Mouse (Mus musculus) liver, embryonic 11.5 days (tissue): ENCODE data around the gene Grik2. TPM values are rescaled to one million over a fixed set of nuclear protein-coding genes. Genes with fewer than 3 reads are reported as not detected.

Experiments
- ATAC-seq: fragments of 200-750 bp; cut with Nextera tagmentation; replicated peaks from 2 replicates; pipeline ENCODE4 v1.8.0; 2017; ENCODE audit warnings: moderate number of reproducible peaks, mild to moderate bottlenecking, moderate TSS enrichment, moderate library complexity; ENCODE audit not compliant: low FRiP score
- DNase-seq: peaks from one replicate; pipeline ENCODE4 v3.0.0-alpha.2; 2017; ENCODE audit warnings: low spot score
- H3K27ac ChIP-seq: fragments of 300-500 bp; sonication (generic); 2 replicates; pipeline ENCODE4 v1.5.1; 2014; ENCODE audit warnings: mild to moderate bottlenecking, low read depth, low read length, control low read depth
- H3K27me3 ChIP-seq: fragments of 300-500 bp; sonication (generic); replicated peaks from 2 replicates; pipeline ENCODE4 v1.6.1; 2014; ENCODE audit warnings: low read length, mixed read lengths; ENCODE audit not compliant: control insufficient read depth, insufficient read depth
- H3K36me3 ChIP-seq: fragments of 300-500 bp; sonication (generic); 2 replicates; pipeline ENCODE4 v1.6.1; 2014; ENCODE audit warnings: mild to moderate bottlenecking, low read length, moderate library complexity, mixed read lengths; ENCODE audit not compliant: control insufficient read depth, insufficient read depth
- H3K4me1 ChIP-seq: fragments of 300-500 bp; sonication (generic); replicated peaks from 2 replicates; pipeline ENCODE4 v1.6.1; 2014; ENCODE audit warnings: low read length, mixed read lengths; ENCODE audit not compliant: control insufficient read depth, insufficient read depth
- H3K4me2 ChIP-seq: fragments of 300-500 bp; sonication (generic); 2 replicates; pipeline ENCODE4 v1.6.1; 2014; ENCODE audit warnings: mild to moderate bottlenecking, control low read depth, moderate library complexity
- H3K4me3 ChIP-seq: fragments of 300-500 bp; sonication (generic); 2 replicates; pipeline ENCODE4 v1.5.1; 2014; ENCODE audit warnings: low read depth, low read length, control low read depth
- H3K9ac ChIP-seq: fragments of 300-500 bp; sonication (generic); 2 replicates; pipeline ENCODE4 v1.6.1; 2014; ENCODE audit warnings: low read depth, low read length, control low read depth
- H3K9me3 ChIP-seq: fragments of 300-500 bp; sonication (generic); 2 replicates; pipeline ENCODE4 v1.6.1; 2016; ENCODE audit warnings: low read length, inconsistent platforms, mixed read lengths; ENCODE audit not compliant: control insufficient read depth
- WGBS: fragments of 180-500 bp; shearing (Covaris S2); extraction: QIAGEN DNeasy Blood & Tissue Kit; methylation state at CpG from one replicate; pipeline ENCODE4 v1.1.7; 2014; 5-methylcytosine and 5-hydroxymethylcytosine counted together
- polyA plus RNA-seq: library from polyadenylated mRNA; unstranded; fragments of >200 nt; fragmentation: Nextera tagmentation; extraction: Ambion mirVana; gene quantifications from 2 replicates; pipeline ENCODE4 v1.2.1, GENCODE M21; 2014

The Grik2 gene
- polyA plus RNA-seq, 1 experiment from 2014 or later, result 0.53 TPM

- Histone ChIP-seq H3K4me1 (no peaks in the 10 kb centered on the region), H3K4me3 (no peak overlapping the region), H3K27me3 (peaks cover 21% of the 10 kb centered on the region), H3K27ac (no peak overlapping the region), H3K36me3 (no peaks in the 10 kb centered on the region), H3K9me3 (no peaks in the 10 kb centered on the region), H3K4me2 (no peak overlapping the region), H3K9ac (no peak overlapping the region)
- WGBS, result 39% methylated on average over 2 of the region's 2 CpGs
- no peak for ATAC-seq
- DNase-seq, result no peak
Measured at GRCm38 (mm10) chr10:49785477-49785876, 3.1 kb downstream of the Grik2 start.

- Histone ChIP-seq H3K9me3 (no peaks in the 10 kb centered on the region), H3K36me3 (no peaks in the 10 kb centered on the region), H3K27ac (no peak overlapping the region), H3K9ac (no peak overlapping the region), H3K4me2 (no peak overlapping the region), H3K27me3 (peaks cover 21% of the 10 kb centered on the region), H3K4me3 (no peak overlapping the region), H3K4me1 (no peaks in the 10 kb centered on the region)
- no peak for DNase-seq
- no peak for ATAC-seq
- 10% methylated on average over 2 of the region's 2 CpGs for WGBS
Measured at GRCm38 (mm10) chr10:49784831-49785230, 3.7 kb downstream of the Grik2 start.

DNA sequence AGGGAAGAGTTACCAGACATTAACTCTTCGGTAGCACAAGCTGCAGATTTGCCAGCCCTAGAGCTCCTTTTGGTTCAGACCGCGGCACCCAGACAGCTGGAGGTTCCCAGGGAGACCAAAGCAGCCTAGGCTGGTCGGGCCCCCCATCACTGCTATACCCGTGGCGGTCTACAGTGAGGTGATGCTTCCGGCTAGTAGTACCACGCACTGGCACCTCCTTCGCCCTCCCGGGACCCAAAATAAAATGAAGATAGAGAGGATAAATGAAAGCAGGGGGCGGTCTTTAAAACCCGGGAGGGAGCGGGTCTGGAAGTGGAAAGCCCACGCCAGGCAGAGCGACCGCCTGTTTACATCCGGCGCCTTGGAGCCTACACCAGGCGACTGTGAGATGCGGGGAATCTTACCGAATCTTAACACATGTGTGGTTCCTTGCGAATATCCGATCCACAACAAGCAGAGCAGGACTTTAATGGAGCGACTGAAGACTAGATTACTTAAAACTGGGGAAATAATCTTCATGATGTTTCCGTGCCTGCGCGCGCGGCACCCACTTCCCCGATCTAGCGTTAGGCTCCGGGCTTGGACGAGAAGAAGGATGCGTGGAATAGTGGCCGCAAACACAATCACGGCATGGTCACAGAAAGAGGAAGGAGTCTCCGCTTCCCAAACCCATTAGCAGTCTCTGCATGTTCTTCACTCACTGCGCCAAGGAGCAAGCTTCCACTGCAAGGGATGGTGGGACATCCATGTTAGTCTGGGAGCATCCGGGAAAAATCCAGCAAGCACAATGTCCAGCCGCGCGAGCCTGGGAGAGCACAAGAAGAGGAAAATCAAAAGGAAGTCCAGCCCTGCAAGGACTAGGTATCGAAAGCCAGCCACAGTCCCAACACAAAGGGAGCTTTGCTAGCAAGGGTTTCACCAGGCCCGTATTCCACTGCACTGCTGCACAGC, 5.5 kb downstream of the Grik2 start:
- DNase-seq (peak; percentile 36), ATAC-seq (no peak)
- WGBS, result 2% methylated on average over 44 of the region's 44 CpGs
- no peak overlapping the region for H3K27ac ChIP-seq
- H3K4me1 ChIP-seq, result no peaks in the 10 kb centered on the region
- no peaks in the 10 kb centered on the region for H3K9me3 ChIP-seq
- H3K4me2 ChIP-seq, result peak overlapping the region; percentile 54
- peak overlapping the region; percentile 44 for H3K4me3 ChIP-seq
- H3K36me3 ChIP-seq, result no peaks in the 10 kb centered on the region
- no peak overlapping the region for H3K9ac ChIP-seq
- H3K27me3 ChIP-seq, result peaks cover 12% of the 10 kb centered on the region

DNA sequence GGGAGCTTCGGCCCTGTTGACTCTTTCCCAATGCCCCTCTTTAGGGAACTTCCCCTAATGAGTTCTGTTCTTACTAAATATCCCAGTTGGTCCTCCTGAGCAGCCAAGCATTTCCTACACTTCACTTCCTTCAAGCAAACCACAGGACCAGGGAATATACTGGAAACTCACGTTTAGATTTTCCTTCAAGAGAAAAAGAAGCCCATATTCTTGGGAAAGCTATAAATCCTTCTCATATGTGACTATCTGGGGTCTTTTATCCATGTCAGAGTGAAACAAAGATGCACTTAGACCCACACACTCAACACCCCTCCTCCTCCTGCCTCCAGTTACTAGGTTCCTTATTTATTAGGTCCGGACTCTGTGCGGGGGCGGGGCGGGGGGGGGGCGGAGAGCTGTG, 6.5 kb downstream of the Grik2 start:
- Histone ChIP-seq H3K27ac (no peak overlapping the region), H3K9me3 (no peaks in the 10 kb centered on the region), H3K9ac (no peak overlapping the region), H3K36me3 (no peaks in the 10 kb centered on the region), H3K4me3 (0 out of 2 replicates have a peak overlapping the region, but pooled peaks have one; percentile 44), H3K27me3 (peaks cover 10% of the 10 kb centered on the region), H3K4me2 (peak overlapping the region; percentile 54), H3K4me1 (no peaks in the 10 kb centered on the region)
- ATAC-seq (no peak), DNase-seq (no peak)
- 8% methylated on average over 7 of the region's 7 CpGs for WGBS

DNA sequence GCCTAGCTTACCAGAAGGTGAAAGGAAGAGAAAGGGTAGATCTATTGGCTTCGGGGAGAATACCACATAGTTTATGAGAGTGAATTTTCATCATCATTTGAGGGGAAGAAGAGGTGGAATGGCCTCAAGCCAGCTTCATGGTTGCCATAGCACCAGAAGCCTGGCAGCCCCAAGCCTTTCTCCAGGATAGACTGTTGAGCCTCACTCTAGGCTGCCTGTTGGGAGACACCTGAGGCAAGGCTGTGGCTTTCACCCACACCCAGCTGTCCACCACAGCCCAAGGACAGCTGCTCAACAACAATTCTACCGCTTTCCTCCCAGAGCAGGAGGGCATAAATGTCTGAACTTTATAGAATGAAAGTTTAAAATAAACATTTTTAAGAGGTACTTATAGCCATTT, 8.1 kb downstream of the Grik2 start:
- Histone ChIP-seq H3K36me3 (no peaks in the 10 kb centered on the region), H3K4me2 (no peak overlapping the region), H3K27ac (no peak overlapping the region), H3K4me1 (no peaks in the 10 kb centered on the region), H3K9ac (no peak overlapping the region), H3K4me3 (no peak overlapping the region), H3K27me3 (peaks cover 8% of the 10 kb centered on the region), H3K9me3 (no peaks in the 10 kb centered on the region)
- DNase-seq (no peak), ATAC-seq (no peak)
- 73% methylated on average over 2 of the region's 2 CpGs for WGBS

GRCm38 (mm10) chr10:49768897-49769296, 19.7 kb downstream of the Grik2 start:
- H3K9me3 ChIP-seq, result no peaks in the 10 kb centered on the region
- DNase-seq (no peak), ATAC-seq (no peak)
- H3K36me3 ChIP-seq, result no peaks in the 10 kb centered on the region
- no peaks in the 10 kb centered on the region for H3K4me1 ChIP-seq
- no peaks in the 10 kb centered on the region for H3K27me3 ChIP-seq
- no peak overlapping the region for H3K27ac ChIP-seq
- H3K9ac ChIP-seq, result no peak overlapping the region
- H3K4me2 ChIP-seq, result no peak overlapping the region
- no peak overlapping the region for H3K4me3 ChIP-seq

DNA sequence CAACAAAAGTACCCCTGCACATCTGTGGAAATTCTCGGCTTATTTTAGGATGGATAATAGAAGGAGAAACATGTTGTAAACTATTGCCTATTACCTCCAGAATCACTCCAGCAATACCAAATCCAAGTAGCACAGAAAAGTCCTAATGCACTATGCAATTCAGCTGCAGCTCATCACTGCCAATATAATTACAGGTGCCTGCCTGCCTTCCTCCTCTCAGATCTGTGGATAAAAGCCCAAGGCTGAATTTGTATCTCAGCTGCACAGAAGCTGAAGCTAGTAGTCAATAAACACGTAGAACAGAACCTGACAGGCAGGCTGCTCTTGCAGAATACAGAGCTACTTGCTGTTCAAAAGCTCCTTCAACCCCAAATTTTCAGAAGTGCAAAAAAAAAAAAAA, 21.0 kb downstream of the Grik2 start:
- Histone ChIP-seq H3K27me3 (no peaks in the 10 kb centered on the region), H3K36me3 (no peaks in the 10 kb centered on the region), H3K4me3 (no peak overlapping the region), H3K27ac (no peak overlapping the region), H3K4me1 (no peaks in the 10 kb centered on the region), H3K9ac (no peak overlapping the region), H3K4me2 (no peak overlapping the region), H3K9me3 (no peaks in the 10 kb centered on the region)
- DNase-seq (no peak), ATAC-seq (no peak)
- 71% methylated on average over 2 of the region's 2 CpGs for WGBS

DNA sequence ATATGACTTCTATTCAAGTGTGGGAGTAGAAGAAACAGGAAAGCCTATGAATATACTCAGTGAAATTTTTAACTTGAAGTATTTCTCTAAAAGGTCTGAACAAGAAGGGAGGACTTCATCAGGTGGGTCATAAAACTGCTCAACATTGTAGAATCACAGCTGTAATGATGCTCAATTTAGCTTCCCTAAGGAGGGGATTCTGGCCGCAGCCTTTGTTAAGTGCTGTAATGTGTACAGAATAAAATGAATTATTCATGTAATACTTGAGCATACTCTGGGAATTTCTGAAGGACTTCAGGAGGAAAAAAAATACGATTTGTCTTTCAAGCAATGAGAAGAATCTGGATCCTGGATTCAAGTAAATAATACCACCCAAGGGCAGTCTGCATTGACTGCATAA, 26.0 kb downstream of the Grik2 start:
- WGBS, result 62% methylated on average over 2 of the region's 2 CpGs
- no peak for ATAC-seq
- H3K4me1 ChIP-seq, result no peaks in the 10 kb centered on the region
- no peaks in the 10 kb centered on the region for H3K27me3 ChIP-seq
- H3K36me3 ChIP-seq, result no peaks in the 10 kb centered on the region
- no peak overlapping the region for H3K4me2 ChIP-seq
- H3K9ac ChIP-seq, result no peak overlapping the region
- no peak overlapping the region for H3K27ac ChIP-seq
- no peak for DNase-seq
- H3K4me3 ChIP-seq, result no peak overlapping the region
- H3K9me3 ChIP-seq, result no peaks in the 10 kb centered on the region

DNA sequence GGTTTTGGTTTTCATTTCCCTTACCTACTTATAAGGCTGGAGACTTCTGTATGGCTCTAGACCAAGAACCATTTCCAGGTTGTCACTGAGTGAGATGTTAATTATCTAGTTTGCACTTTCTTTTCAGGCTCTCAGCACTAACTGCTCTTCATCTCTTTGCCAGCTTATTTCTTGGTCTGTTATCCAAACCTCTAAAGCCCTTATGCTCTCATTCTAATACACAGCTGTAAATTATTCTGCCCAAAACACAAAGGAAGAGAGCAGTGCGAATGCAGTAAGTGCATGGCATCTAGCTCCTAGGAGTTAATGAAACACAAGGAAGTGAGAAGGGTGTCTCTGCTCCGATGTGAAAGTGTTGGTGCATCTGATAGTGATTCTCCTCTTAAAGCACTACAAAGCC, 36.8 kb downstream of the Grik2 start:
- WGBS, result 75% methylated on average over 2 of the region's 2 CpGs
- no peak for DNase-seq
- H3K9me3 ChIP-seq, result no peaks in the 10 kb centered on the region

More for the DNA sequence above, 36.8 kb downstream of the Grik2 start:
- Histone ChIP-seq H3K4me1 (no peaks in the 10 kb centered on the region), H3K27ac (no peak overlapping the region), H3K36me3 (no peaks in the 10 kb centered on the region), H3K4me2 (no peak overlapping the region), H3K9ac (no peak overlapping the region), H3K4me3 (no peak overlapping the region), H3K27me3 (no peaks in the 10 kb centered on the region)
- ATAC-seq, result no peak
